Mouse (Mus musculus): ENCODE results near the gene Taldo1. TPM values are rescaled to one million over a fixed set of nuclear protein-coding genes. Genes with fewer than 3 reads are reported as not detected.

The Taldo1 gene
- polyA plus RNA-seq, 1 experiment from 2014 or later = 384 TPM

DNA sequence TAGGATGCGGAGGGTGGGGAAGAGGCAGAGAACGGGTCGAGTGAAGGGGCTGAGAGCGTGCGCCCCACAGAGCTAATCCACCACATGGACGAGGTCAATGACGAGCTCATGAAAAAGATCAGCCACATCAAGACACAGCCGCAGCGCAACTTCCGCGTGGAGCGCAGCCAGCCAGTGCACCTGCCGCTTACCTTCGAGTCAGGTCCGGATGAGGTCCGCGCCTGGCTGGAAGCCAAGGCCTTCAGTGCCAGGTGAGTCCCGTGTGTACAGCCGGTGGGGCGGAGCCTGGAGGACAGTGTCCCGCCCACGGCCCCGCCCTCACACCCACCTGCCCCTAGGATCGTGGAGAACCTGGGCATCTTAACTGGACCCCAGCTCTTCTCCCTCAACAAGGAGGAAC is 30.5 kb upstream of the Taldo1 start:
- Histone ChIP-seq H3K36me3 (ENCODE audit: control insufficient read depth, insufficient read depth, low read length) (no peaks in the 10 kb centered on the region), H3K4me1 (replicated peaks; ENCODE audit: control insufficient read depth, insufficient read depth, low read length) (no peaks in the 10 kb centered on the region), H3K9ac (ENCODE audit: low read length) (no peak overlapping the region), H3K4me3 (ENCODE audit: low read depth, low read length) (no peak overlapping the region), H3K27ac (ENCODE audit: low read depth, low read length) (no peak overlapping the region), H3K27me3 (ENCODE audit: control insufficient read depth, insufficient read depth, low read length) (peaks cover 7% of the 10 kb centered on the region), H3K4me2 (ENCODE audit: low read depth, low read length, severe bottlenecking) (0 out of 2 replicates have a peak overlapping the region, but pooled peaks have one; percentile 13), H3K9me3 (ENCODE audit: control insufficient read depth, low read length) (no peaks in the 10 kb centered on the region)
- 12% methylated on average over 24 of the region's 24 CpGs for WGBS
- DNase-seq (ENCODE audit: low spot score) (no peak), ATAC-seq (replicated peaks; ENCODE audit: low FRiP score) (no peak)

DNA sequence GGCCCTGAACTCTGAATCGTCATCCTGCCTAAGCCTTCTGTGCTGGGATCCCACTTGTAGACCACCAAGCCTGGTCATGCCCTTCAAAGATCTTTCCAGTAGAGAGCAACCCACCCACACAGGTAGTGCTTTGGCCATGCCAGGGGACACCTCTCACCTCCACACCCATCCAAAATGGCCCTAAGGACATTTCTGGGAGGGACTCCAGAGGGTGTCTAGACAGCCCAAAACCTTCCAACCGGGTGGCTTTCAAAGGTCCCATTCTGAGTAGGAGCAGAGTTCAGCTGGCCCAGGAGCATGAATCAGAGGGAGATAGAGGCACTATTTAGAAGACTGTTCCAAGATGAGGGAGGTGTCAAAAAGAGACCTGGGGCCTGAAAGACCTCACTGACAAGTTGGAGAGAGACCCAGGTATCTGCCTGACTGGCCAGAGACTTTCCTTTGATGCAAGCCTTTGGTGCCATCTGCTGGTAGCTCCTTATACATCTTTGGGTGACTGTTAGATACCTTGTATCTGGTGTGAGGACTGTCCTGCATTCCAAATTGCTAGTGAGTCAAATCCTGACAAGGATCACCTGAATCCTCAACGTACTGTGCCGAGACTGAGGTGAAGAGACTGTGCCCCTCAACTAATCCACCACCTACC is 28.8 kb upstream of the Taldo1 start:
- WGBS = 65% methylated on average over 4 of the region's 4 CpGs
- H3K27me3 ChIP-seq (ENCODE audit: control insufficient read depth, insufficient read depth, low read length) = peaks cover 7% of the 10 kb centered on the region
- 0 out of 2 replicates have a peak, but pooled peaks have one; percentile 56 for ATAC-seq (replicated peaks; ENCODE audit: low FRiP score)

DNA sequence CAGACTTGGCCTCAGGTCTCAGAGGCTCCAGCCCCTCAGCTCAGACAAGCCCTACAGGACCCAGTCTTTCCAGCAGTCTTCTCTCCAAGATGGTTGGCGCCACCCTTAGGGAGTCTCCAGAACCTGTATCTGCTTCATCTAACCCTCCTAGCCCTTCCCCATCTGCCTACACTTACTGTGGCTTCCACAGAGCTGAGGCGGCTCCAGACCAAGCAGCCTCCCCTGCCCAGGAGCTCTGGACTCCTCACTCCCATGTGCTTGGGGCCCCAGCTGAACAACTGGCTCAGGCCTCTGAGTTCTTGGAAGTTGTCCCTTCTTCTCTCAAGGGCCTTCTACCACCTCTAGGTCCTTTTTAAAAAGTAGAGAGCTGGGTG is 28.3 kb upstream of the Taldo1 start:
- H3K4me1 ChIP-seq (replicated peaks; ENCODE audit: control insufficient read depth, insufficient read depth, low read length) = no peaks in the 10 kb centered on the region
- H3K4me3 ChIP-seq (ENCODE audit: low read depth, low read length) = no peak overlapping the region
- no peaks in the 10 kb centered on the region for H3K36me3 ChIP-seq (ENCODE audit: control insufficient read depth, insufficient read depth, low read length)
- no peak overlapping the region for H3K4me2 ChIP-seq (ENCODE audit: low read depth, low read length, severe bottlenecking)
- ATAC-seq (replicated peaks; ENCODE audit: low FRiP score) (no peak), DNase-seq (ENCODE audit: low spot score) (no peak)
- no peaks in the 10 kb centered on the region for H3K9me3 ChIP-seq (ENCODE audit: control insufficient read depth, low read length)
- H3K27ac ChIP-seq (ENCODE audit: low read depth, low read length) = no peak overlapping the region
- 63% methylated on average over 2 of the region's 2 CpGs for WGBS
- H3K9ac ChIP-seq (ENCODE audit: low read length) = no peak overlapping the region
- peaks cover 7% of the 10 kb centered on the region for H3K27me3 ChIP-seq (ENCODE audit: control insufficient read depth, insufficient read depth, low read length)

More for the DNA sequence above, 28.8 kb upstream of the Taldo1 start:
- peak; percentile 75 for DNase-seq (ENCODE audit: low spot score)
- Histone ChIP-seq H3K27ac (ENCODE audit: low read depth, low read length) (no peak overlapping the region), H3K4me1 (replicated peaks; ENCODE audit: control insufficient read depth, insufficient read depth, low read length) (no peaks in the 10 kb centered on the region), H3K4me2 (ENCODE audit: low read depth, low read length, severe bottlenecking) (no peak overlapping the region), H3K4me3 (ENCODE audit: low read depth, low read length) (no peak overlapping the region), H3K9ac (ENCODE audit: low read length) (no peak overlapping the region), H3K36me3 (ENCODE audit: control insufficient read depth, insufficient read depth, low read length) (no peaks in the 10 kb centered on the region), H3K9me3 (ENCODE audit: control insufficient read depth, low read length) (no peaks in the 10 kb centered on the region)

DNA sequence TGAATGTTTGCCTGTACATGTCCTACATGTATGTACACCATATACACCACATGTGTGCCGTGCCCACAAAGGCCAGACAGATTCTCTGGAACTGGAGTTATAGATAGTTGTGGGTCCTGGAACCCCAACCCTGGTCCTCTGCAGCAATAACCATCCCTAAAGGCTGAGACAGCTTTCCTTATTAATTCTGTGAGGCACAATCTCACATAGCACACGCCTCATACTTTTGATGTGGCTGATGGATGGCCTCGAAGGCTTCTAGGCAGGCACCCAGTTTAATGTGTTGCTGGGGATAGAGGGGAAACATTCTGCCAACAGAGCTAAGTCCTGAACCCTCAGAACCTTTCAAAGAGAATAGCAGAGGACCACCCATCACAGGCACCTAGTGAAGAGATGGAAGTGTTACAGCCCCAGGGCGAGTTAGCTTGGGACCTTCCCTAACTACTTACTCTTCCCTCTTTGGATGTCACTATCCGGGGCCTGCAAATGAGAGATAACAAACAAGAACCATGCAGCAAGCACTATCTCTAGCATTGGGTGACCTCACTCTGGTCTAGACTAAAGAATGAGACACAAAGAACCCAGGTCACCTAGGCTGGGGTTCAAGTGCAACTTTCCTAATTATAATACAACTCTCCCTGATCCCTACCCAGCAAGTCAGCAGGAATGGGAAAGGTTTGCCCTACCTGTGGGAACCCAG is 27.5 kb upstream of the Taldo1 start:
- Histone ChIP-seq H3K9me3 (ENCODE audit: control insufficient read depth, low read length) (no peaks in the 10 kb centered on the region), H3K27me3 (ENCODE audit: control insufficient read depth, insufficient read depth, low read length) (peaks cover 7% of the 10 kb centered on the region), H3K4me2 (ENCODE audit: low read depth, low read length, severe bottlenecking) (no peak overlapping the region), H3K9ac (ENCODE audit: low read length) (no peak overlapping the region), H3K4me3 (ENCODE audit: low read depth, low read length) (no peak overlapping the region), H3K36me3 (ENCODE audit: control insufficient read depth, insufficient read depth, low read length) (no peaks in the 10 kb centered on the region), H3K4me1 (replicated peaks; ENCODE audit: control insufficient read depth, insufficient read depth, low read length) (no peaks in the 10 kb centered on the region), H3K27ac (ENCODE audit: low read depth, low read length) (no peak overlapping the region)
- WGBS = 82% methylated on average over 5 of the region's 5 CpGs
- ATAC-seq (replicated peaks; ENCODE audit: low FRiP score) (no peak), DNase-seq (ENCODE audit: low spot score) (no peak)

DNA sequence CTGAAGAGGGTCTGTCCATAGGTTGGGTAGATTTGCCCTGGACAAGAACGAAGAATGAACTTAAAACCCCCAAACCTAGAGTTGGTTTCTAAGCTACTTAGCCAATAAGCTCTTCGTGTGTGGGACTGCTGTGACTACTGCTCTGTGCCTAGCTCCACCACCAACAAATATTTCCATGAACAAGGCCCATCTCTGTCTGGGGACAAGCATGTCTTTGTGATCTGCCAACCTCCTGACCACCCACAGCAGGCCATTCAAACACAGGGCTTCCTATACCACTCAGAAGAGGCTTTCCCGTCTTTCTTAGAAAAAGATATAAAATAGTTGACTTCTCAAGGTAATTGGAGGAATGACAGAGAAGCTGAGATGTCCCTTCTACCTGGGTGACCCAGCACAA is 27.0 kb upstream of the Taldo1 start:
- Histone ChIP-seq H3K27ac (ENCODE audit: low read depth, low read length) (no peak overlapping the region), H3K27me3 (ENCODE audit: control insufficient read depth, insufficient read depth, low read length) (peaks cover 7% of the 10 kb centered on the region), H3K4me2 (ENCODE audit: low read depth, low read length, severe bottlenecking) (no peak overlapping the region), H3K9ac (ENCODE audit: low read length) (no peak overlapping the region), H3K9me3 (ENCODE audit: control insufficient read depth, low read length) (no peaks in the 10 kb centered on the region), H3K4me1 (replicated peaks; ENCODE audit: control insufficient read depth, insufficient read depth, low read length) (no peaks in the 10 kb centered on the region), H3K36me3 (ENCODE audit: control insufficient read depth, insufficient read depth, low read length) (no peaks in the 10 kb centered on the region), H3K4me3 (ENCODE audit: low read depth, low read length) (no peak overlapping the region)
- no peak for DNase-seq (ENCODE audit: low spot score)
- 70% methylated on average over 3 of the region's 3 CpGs for WGBS
- ATAC-seq (replicated peaks; ENCODE audit: low FRiP score) = no peak

DNA sequence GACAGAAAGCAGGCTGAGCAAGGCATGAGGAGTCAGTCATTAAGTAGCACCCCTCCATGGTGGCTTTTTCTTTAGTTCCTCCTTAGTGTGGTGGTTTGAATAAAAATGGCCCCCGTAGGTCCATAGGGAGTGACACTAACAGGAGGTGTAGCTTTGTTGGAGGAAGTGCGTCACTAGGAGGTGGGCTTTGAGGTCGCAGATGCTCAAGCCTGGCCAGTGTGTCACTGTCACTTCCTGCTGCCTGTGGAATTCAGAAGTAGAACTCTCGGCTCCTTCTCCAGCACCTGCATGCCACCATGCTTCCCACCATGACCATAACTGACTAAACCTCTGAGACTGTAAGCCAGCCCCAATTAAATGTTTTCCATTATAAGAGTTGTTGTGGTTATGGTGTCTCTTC is 24.6 kb upstream of the Taldo1 start:
- no peak overlapping the region for H3K4me2 ChIP-seq (ENCODE audit: low read depth, low read length, severe bottlenecking)
- WGBS = 88% methylated on average over 4 of the region's 4 CpGs
- no peaks in the 10 kb centered on the region for H3K27me3 ChIP-seq (ENCODE audit: control insufficient read depth, insufficient read depth, low read length)
- no peak overlapping the region for H3K27ac ChIP-seq (ENCODE audit: low read depth, low read length)
- DNase-seq (ENCODE audit: low spot score) (no peak), ATAC-seq (replicated peaks; ENCODE audit: low FRiP score) (no peak)
- no peak overlapping the region for H3K9ac ChIP-seq (ENCODE audit: low read length)
- no peaks in the 10 kb centered on the region for H3K36me3 ChIP-seq (ENCODE audit: control insufficient read depth, insufficient read depth, low read length)
- no peaks in the 10 kb centered on the region for H3K9me3 ChIP-seq (ENCODE audit: control insufficient read depth, low read length)
- no peaks in the 10 kb centered on the region for H3K4me1 ChIP-seq (replicated peaks; ENCODE audit: control insufficient read depth, insufficient read depth, low read length)
- no peak overlapping the region for H3K4me3 ChIP-seq (ENCODE audit: low read depth, low read length)

DNA sequence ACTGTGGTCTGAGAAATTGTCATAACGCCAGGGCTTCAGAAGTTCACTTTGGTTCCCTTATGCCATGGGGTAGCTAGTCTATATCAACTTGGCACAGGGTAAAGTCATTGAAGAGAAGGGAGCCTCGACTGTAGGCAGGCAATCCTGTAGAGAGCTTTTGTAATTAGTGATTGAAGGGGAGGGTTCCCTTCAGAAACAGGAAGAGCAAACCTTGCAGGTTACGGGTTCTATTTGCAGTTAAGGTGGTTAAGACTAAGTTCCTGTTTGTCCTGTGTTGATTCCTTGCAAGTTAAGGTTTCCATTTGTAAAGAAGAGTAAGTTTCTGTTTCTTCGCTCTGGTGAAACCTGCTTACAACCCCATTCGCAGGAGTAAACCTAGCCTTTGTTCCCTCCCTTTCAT is 22.1 kb upstream of the Taldo1 start:
- WGBS = 63% methylated on average over 5 of the region's 5 CpGs
- H3K9ac ChIP-seq (ENCODE audit: low read length) = no peak overlapping the region
- ATAC-seq (replicated peaks; ENCODE audit: low FRiP score) (no peak), DNase-seq (ENCODE audit: low spot score) (no peak)
- H3K9me3 ChIP-seq (ENCODE audit: control insufficient read depth, low read length) = no peaks in the 10 kb centered on the region
- no peak overlapping the region for H3K4me3 ChIP-seq (ENCODE audit: low read depth, low read length)
- no peaks in the 10 kb centered on the region for H3K27me3 ChIP-seq (ENCODE audit: control insufficient read depth, insufficient read depth, low read length)
- H3K4me2 ChIP-seq (ENCODE audit: low read depth, low read length, severe bottlenecking) = no peak overlapping the region
- no peak overlapping the region for H3K27ac ChIP-seq (ENCODE audit: low read depth, low read length)
- H3K36me3 ChIP-seq (ENCODE audit: control insufficient read depth, insufficient read depth, low read length) = no peaks in the 10 kb centered on the region
- no peaks in the 10 kb centered on the region for H3K4me1 ChIP-seq (replicated peaks; ENCODE audit: control insufficient read depth, insufficient read depth, low read length)

DNA sequence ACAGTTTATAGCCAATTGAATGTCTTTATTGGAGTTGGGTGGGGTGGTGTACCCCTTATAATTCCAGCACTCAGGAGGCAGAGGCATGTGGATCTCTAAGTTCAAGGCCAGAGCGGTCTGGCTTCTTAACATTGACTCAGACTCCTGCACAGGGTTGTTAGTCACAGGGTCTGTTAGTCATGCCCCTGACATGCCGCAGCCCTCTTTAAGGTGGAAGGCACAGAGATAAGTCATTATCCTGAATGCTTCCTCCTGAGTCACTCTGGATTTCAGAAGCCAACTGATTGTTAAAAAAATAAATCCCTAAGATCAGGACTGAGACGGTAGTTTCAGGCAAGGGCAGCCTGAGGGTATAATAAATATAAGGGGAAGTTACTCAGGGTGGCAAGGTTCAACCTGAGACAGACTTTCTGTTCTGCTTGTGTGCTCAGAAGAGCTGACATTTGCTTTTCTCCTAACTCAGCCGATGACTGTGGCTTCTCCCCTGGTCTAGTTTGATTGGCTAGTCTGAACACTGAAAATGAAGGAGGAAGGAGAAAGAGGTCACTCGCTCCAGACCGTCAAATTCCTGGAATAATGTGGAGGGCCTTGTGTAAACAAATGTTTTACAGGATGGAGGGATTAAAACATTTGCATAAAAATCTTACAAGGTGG is 19.9 kb upstream of the Taldo1 start:
- H3K36me3 ChIP-seq (ENCODE audit: control insufficient read depth, insufficient read depth, low read length) = no peaks in the 10 kb centered on the region
- DNase-seq (ENCODE audit: low spot score) (no peak), ATAC-seq (replicated peaks; ENCODE audit: low FRiP score) (no peak)
- no peaks in the 10 kb centered on the region for H3K27me3 ChIP-seq (ENCODE audit: control insufficient read depth, insufficient read depth, low read length)
- H3K4me1 ChIP-seq (replicated peaks; ENCODE audit: control insufficient read depth, insufficient read depth, low read length) = no peaks in the 10 kb centered on the region
- no peak overlapping the region for H3K9ac ChIP-seq (ENCODE audit: low read length)
- H3K4me2 ChIP-seq (ENCODE audit: low read depth, low read length, severe bottlenecking) = no peak overlapping the region
- no peaks in the 10 kb centered on the region for H3K9me3 ChIP-seq (ENCODE audit: control insufficient read depth, low read length)
- no peak overlapping the region for H3K27ac ChIP-seq (ENCODE audit: low read depth, low read length)
- H3K4me3 ChIP-seq (ENCODE audit: low read depth, low read length) = no peak overlapping the region
- WGBS = 77% methylated on average over 6 of the region's 6 CpGs

Measured in forebrain, embryonic 11.5 days (tissue).